In genomic region chr1:183662369-183663043, GRCm38 (mm10) we compare ENCODE assay signal across 24 mouse cellular contexts.
DNase-seq lines count a peak whose midpoint lies in the region; TF ChIP-seq lines count a peak whose summit lies in the region.
"Had no signal": no experiment of that assay in that cellular context is flagged by ENCODE, and none has a peak within 500 bp of the region (broad histone marks: within the 10 kb centered on the region; RNA-seq: fewer than 3 reads in every experiment).

No protein-coding gene starts in this region.

- H3K4me3 ChIP-seq in kidney, adult 2 months (ENCODE audit: insufficient read depth, low read depth, low read length) = no peak overlapping the region
- H3K4me3 ChIP-seq: forebrain, embryonic 15.5 days; heart, embryonic 12.5 days; hindbrain, embryonic 10.5 days; layer of hippocampus, adult 2 months; midbrain, embryonic 10.5 days; myocyte; neural tube, embryonic 13.5 days had no signal

- TF ChIP-seq POLR2A in kidney, adult 2 months (IDR thresholded peaks at IDR 0.05; ENCODE audit: low read depth, low read length) = no peak

- DNase-seq in kidney, adult 2 months = peak; percentile 22
- no peak for DNase-seq in kidney, postnatal 4 days
- peak; percentile 49 for DNase-seq in MN1 (ENCODE audit: low spot score)
- peak; percentile 47 for DNase-seq in brain, adult 2 months (ENCODE audit: low read depth, low spot score)
- DNase-seq in cerebellum, postnatal 10 days = peak; percentile 65 to 69
- no peak for DNase-seq in urinary bladder, adult 18-20 months (ENCODE audit: low spot score in 2 of 2)
- DNase-seq in gastrocnemius, adult 8-10 months (ENCODE audit: low spot score in 2 of 2) = no peak
- DNase-seq: adrenal gland, postnatal 10 days; B cell, adult 2 months; gastrocnemius, postnatal 14 days; heart, adult 11 months; heart, postnatal 10 days; right cerebral cortex, adult 18-20 months; right cerebral cortex, postnatal 4 days; thymus, postnatal 25 days had no signal

- no peak overlapping the region for H3K27ac ChIP-seq in kidney, adult 2 months (ENCODE audit: insufficient read depth, low read depth, low read length)
- H3K27ac ChIP-seq: forebrain, embryonic 15.5 days; hindbrain, embryonic 10.5 days; layer of hippocampus, adult 2 months; midbrain, embryonic 10.5 days; neural tube, embryonic 13.5 days had no signal

- 44% methylated on average over 15 of the region's 15 CpGs for WGBS in kidney, adult 2 months

- H3K27me3 ChIP-seq in kidney, adult 2 months (replicated peaks; ENCODE audit: control insufficient read depth, insufficient read depth, low read length) = no peaks in the 10 kb centered on the region
- H3K27me3 ChIP-seq: CH12.LX; forebrain, embryonic 15.5 days; heart, embryonic 12.5 days; neural tube, embryonic 13.5 days had no signal

- TF ChIP-seq CTCF in kidney, adult 2 months (conservative IDR thresholded peaks at IDR 0.05; ENCODE audit: insufficient read depth, insufficient read length, low read depth, low read length) = no peak

- no peaks in the 10 kb centered on the region for H3K4me1 ChIP-seq in kidney, adult 2 months (ENCODE audit: control insufficient read depth, insufficient read depth, low read length)
- H3K4me1 ChIP-seq: forebrain, embryonic 15.5 days; heart, embryonic 12.5 days; hindbrain, embryonic 10.5 days; midbrain, embryonic 10.5 days; neural tube, embryonic 13.5 days had no signal

- H3K36me3 ChIP-seq in kidney, adult 2 months (ENCODE audit: control insufficient read depth, insufficient read depth, low read length) = no peaks in the 10 kb centered on the region
- H3K36me3 ChIP-seq: forebrain, embryonic 15.5 days; G1E; heart, embryonic 12.5 days; hindbrain, embryonic 10.5 days; midbrain, embryonic 10.5 days; neural tube, embryonic 13.5 days had no signal

Comparison
In these comparisons a context has a peak if more than half of its experiments do, and no peak if none do; other contexts are left out.
1. DNase-seq: peak in kidney, adult 2 months (single experiment), MN1 (single experiment), brain, adult 2 months (single experiment) and cerebellum, postnatal 10 days (2 of 2); none in kidney, postnatal 4 days (0 of 2), urinary bladder, adult 18-20 months (0 of 2) and gastrocnemius, adult 8-10 months (0 of 2).